ENCODE assay signal across 10 mouse cellular contexts in the genomic region with DNA sequence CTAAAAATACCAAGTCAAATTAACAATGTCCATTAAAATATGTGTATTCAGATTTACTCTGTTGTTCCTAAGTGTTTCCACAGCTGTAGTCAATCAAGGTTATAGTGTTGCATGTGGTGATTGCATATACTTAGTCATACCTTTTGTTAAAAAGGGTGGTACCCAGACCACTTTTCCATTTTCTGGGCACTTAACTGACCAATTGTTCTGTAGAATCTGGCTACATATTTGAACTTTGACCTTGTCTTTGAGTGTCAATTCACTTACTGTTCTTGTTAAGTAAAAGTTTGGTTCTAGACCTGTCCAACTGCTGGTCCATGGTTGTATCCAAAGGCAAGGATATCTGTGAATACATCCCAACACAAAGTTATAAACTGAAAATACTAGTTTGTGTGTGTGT. TPM values are rescaled to one million over a fixed set of nuclear protein-coding genes. Genes with fewer than 3 reads are reported as not detected.
DNase-seq lines count a peak whose midpoint lies in the region; ATAC-seq and TF ChIP-seq lines count a peak whose summit lies in the region.
"Had no signal": no experiment of that assay in that cellular context is flagged by ENCODE, and none has a peak within 500 bp of the region (broad histone marks: within the 10 kb centered on the region; RNA-seq: fewer than 3 reads in every experiment).

No protein-coding gene starts in this region.

- H3K9ac ChIP-seq in heart, embryonic 15.5 days: no peak overlapping the region
- H3K9ac ChIP-seq in embryonic facial prominence, embryonic 12.5 days: no peak overlapping the region
- H3K9ac ChIP-seq in liver, embryonic 14.5 days (replicated peaks): no peak overlapping the region; the same call in 1 of the 2 replicates

- peaks cover 13% of the 10 kb centered on the region for H3K4me1 ChIP-seq in heart, embryonic 15.5 days (replicated peaks)
- peaks cover 13% of the 10 kb centered on the region for H3K4me1 ChIP-seq in embryonic facial prominence, embryonic 12.5 days
- H3K4me1 ChIP-seq in liver, embryonic 14.5 days (replicated peaks; ENCODE audit: control insufficient read depth in 2 of 2, insufficient read depth in 2 of 2, low read length in 1 of 2): peaks cover 11 to 12% of the 10 kb centered on the region in 2 experiments

- no peak for DNase-seq in heart, postnatal 10 days
- DNase-seq in 3T3-L1 (ENCODE audit: low read depth, low spot score): peak; percentile 19
- no peak for DNase-seq in liver, embryonic 14.5 days (ENCODE audit: low read depth in 3 of 3, low spot score in 3 of 3)
- DNase-seq in thymus, postnatal 0 days (ENCODE audit: low spot score): no peak
- DNase-seq in spleen, adult 18-20 months: no peak
- DNase-seq: kidney, postnatal 10 days had no signal

- ATAC-seq in heart, embryonic 15.5 days (replicated peaks; ENCODE audit: insufficient number of reproducible peaks, insufficient read depth, low FRiP score, low read depth): no peak
- ATAC-seq in embryonic facial prominence, embryonic 12.5 days (ENCODE audit: insufficient number of reproducible peaks, insufficient read depth, low FRiP score, low TSS enrichment): no peak
- ATAC-seq in liver, embryonic 14.5 days (ENCODE audit: insufficient read depth): no peak
- ATAC-seq in CD4-positive, CD25-positive, alpha-beta regulatory T cell, adult 4 months: no peak

- no peak for TF ChIP-seq CTCF in liver, embryonic 14.5 days (IDR thresholded peaks at IDR 0.05; ENCODE audit: low read depth)

- peak overlapping the region; percentile 41; the same call in 1 of the 2 replicates for H3K4me2 ChIP-seq in heart, embryonic 15.5 days
- H3K4me2 ChIP-seq in embryonic facial prominence, embryonic 12.5 days (replicated peaks): peak overlapping the region; percentile 28
- peak overlapping the region; percentile 63 for H3K4me2 ChIP-seq in liver, embryonic 14.5 days (ENCODE audit: low read depth)

- H3K9me3 ChIP-seq in heart, embryonic 15.5 days (replicated peaks): no peaks in the 10 kb centered on the region
- no peaks in the 10 kb centered on the region for H3K9me3 ChIP-seq in embryonic facial prominence, embryonic 12.5 days
- no peaks in the 10 kb centered on the region for H3K9me3 ChIP-seq in liver, embryonic 14.5 days (ENCODE audit: control insufficient read depth, low read length)

- H3K27me3 ChIP-seq in heart, embryonic 15.5 days: no peaks in the 10 kb centered on the region
- H3K27me3 ChIP-seq in embryonic facial prominence, embryonic 12.5 days: no peaks in the 10 kb centered on the region
- no peaks in the 10 kb centered on the region for H3K27me3 ChIP-seq in liver, embryonic 14.5 days (ENCODE audit: control insufficient read depth, insufficient read depth, low read length)
- H3K27me3 ChIP-seq: CH12.LX had no signal

- H3K27ac ChIP-seq in heart, embryonic 15.5 days: no peak overlapping the region
- H3K27ac ChIP-seq in embryonic facial prominence, embryonic 12.5 days: no peak overlapping the region
- H3K27ac ChIP-seq in liver, embryonic 14.5 days: no peak overlapping the region

- 0 out of 2 replicates have a peak, but pooled peaks cover 4% of the 10 kb centered on the region for H3K36me3 ChIP-seq in heart, embryonic 15.5 days
- 0 out of 2 replicates have a peak, but pooled peaks cover 2% of the 10 kb centered on the region for H3K36me3 ChIP-seq in embryonic facial prominence, embryonic 12.5 days
- H3K36me3 ChIP-seq in liver, embryonic 14.5 days (replicated peaks; ENCODE audit: control insufficient read depth, insufficient read depth, low read depth): no peaks in the 10 kb centered on the region

- TF ChIP-seq EP300 in liver, embryonic 14.5 days (IDR thresholded peaks at IDR 0.05; ENCODE audit: low read depth): no peak

- intact Hi-C loops in heart, postnatal 10 days (cut with DNase I): no loop called here

- H3K4me3 ChIP-seq in heart, embryonic 15.5 days: no peak overlapping the region
- no peak overlapping the region for H3K4me3 ChIP-seq in embryonic facial prominence, embryonic 12.5 days
- no peak overlapping the region for H3K4me3 ChIP-seq in liver, embryonic 14.5 days (ENCODE audit: insufficient read depth in 1 of 2, low read depth in 2 of 2, low read length in 2 of 2)

RNA-seq across cellular contexts. Expression of a gene that starts 2.1 kb away (rescaled TPM):
- 7.4 and 8.3 TPM in 2 replicates for polyA plus RNA-seq in heart, embryonic 15.5 days (2015; fragmentation: Nextera tagmentation; extraction: Ambion mirVana)
- total RNA-seq in heart, postnatal 10 days (2021): 10 to 100 TPM; 31.3 to 35.6 TPM
- 7.7 and 9.7 TPM in 2 replicates for polyA plus RNA-seq in embryonic facial prominence, embryonic 12.5 days (2016; fragmentation: Nextera tagmentation; extraction: Ambion mirVana)
- 3.0 and 4.0 TPM in 2 replicates for polyA plus RNA-seq in liver, embryonic 14.5 days (2012; rRNA removed)
- polyA plus RNA-seq in liver, embryonic 14.5 days (2014; fragmentation: Nextera tagmentation; extraction: Ambion mirVana): 5.6 and 6.3 TPM in 2 replicates
- polyA plus RNA-seq in thymus, postnatal 0 days (2015; fragmentation: Nextera tagmentation; extraction: Ambion mirVana): 8.4 and 10.8 TPM in 2 replicates
- polyA plus RNA-seq in CD4-positive, CD25-positive, alpha-beta regulatory T cell, adult 4 months (2017; shearing (Covaris generic)): 1 to 10 TPM; 6.3 to 6.8 TPM
